Mouse (Mus musculus) heart, embryonic 11.5 days (tissue): Measurements from ENCODE around the gene Top3b. TPM values are rescaled to one million over a fixed set of nuclear protein-coding genes. Genes with fewer than 3 reads are reported as not detected.
A peak's percentile ranks its signal among the peaks of the same experiment; 100 is the strongest.

Source experiments
- ATAC-seq: fragments of 200-750 bp; cut with Nextera tagmentation; replicated peaks from 2 replicates; pipeline ENCODE4 v1.8.0; 2017; ENCODE audit warnings: moderate library complexity; ENCODE audit not compliant: insufficient number of reproducible peaks, low FRiP score, low TSS enrichment
- H3K27ac ChIP-seq: fragments of 300-500 bp; sonication (generic); 2 replicates; pipeline ENCODE4 v1.5.1; 2014; ENCODE audit warnings: mild to moderate bottlenecking, low read depth, low read length
- H3K27me3 ChIP-seq: fragments of 300-500 bp; sonication (generic); 2 replicates; pipeline ENCODE4 v1.6.1; 2014; ENCODE audit warnings: mild to moderate bottlenecking, low read length, mixed read lengths; ENCODE audit not compliant: control insufficient read depth, insufficient read depth
- H3K36me3 ChIP-seq: fragments of 300-500 bp; sonication (generic); 2 replicates; pipeline ENCODE4 v1.6.1; 2014; ENCODE audit warnings: mild to moderate bottlenecking, low read length, moderate library complexity, mixed read lengths; ENCODE audit not compliant: control insufficient read depth, insufficient read depth
- H3K4me1 ChIP-seq: fragments of 300-500 bp; sonication (generic); 2 replicates; pipeline ENCODE4 v1.6.1; 2014; ENCODE audit warnings: low read length; ENCODE audit not compliant: control insufficient read depth, insufficient read depth
- H3K4me2 ChIP-seq: fragments of 300-500 bp; sonication (generic); 2 replicates; pipeline ENCODE4 v1.6.1; 2014; ENCODE audit warnings: mild to moderate bottlenecking, moderate library complexity
- H3K4me3 ChIP-seq: fragments of 300-500 bp; sonication (generic); 2 replicates; pipeline ENCODE4 v1.5.1; 2014; ENCODE audit warnings: low read depth, low read length
- H3K9ac ChIP-seq: fragments of 300-500 bp; sonication (generic); 2 replicates; pipeline ENCODE4 v1.6.1; 2014; ENCODE audit warnings: mild to moderate bottlenecking, low read depth, low read length, moderate library complexity
- H3K9me3 ChIP-seq: fragments of 300-500 bp; sonication (generic); replicated peaks from 2 replicates; pipeline ENCODE4 v1.6.1; 2016; ENCODE audit warnings: low read length; ENCODE audit not compliant: control insufficient read depth
- WGBS: fragments of 180-500 bp; shearing (Covaris S2); extraction: QIAGEN DNeasy Blood & Tissue Kit; methylation state at CpG from one replicate; pipeline ENCODE4 v1.1.7; 2014; ENCODE audit not compliant: insufficient replicate concordance; 5-methylcytosine and 5-hydroxymethylcytosine counted together
- polyA plus RNA-seq: library from polyadenylated mRNA; unstranded; fragments of >200 nt; fragmentation: Nextera tagmentation; extraction: Ambion mirVana; gene quantifications from 2 replicates; pipeline ENCODE4 v1.2.1, GENCODE M21; 2014

Top3b gene
- polyA plus RNA-seq = 36.7 and 45.0 TPM in 2 replicates

DNA sequence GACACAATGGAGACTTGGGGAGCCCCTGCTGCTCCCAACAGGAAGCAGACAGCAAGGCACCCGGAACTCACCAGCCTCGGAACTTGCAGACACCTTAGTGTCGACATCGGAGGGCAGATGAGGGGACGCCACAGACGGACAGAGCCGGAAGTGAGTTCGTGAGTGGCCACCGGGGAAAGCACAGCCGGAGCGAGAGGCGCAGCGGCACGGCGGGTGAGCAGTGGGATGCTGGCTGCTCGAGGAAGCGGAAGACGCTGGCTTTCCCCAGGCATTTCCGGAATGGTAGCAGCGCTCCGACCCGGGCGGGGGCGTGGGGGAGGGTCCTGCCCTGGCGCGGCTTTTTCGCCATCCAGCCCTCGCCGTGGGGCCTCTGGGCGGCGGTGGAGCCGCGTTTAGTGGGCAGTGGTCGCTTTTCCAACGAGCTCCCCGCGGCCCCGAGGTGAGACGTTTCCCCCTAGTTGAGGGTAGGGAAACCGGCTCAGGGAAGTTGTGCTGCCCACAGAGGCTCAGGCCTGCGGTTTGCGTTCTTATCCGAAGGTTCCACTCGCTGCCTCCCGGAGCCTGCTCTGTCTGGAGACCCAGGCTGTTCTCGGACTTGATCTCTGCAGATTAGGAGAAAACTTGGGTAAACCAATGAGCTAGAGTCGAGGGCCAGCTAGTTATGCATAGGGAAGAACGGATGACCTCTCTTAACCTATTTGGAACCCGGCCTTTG is at the start of gene Top3b, which contains the start of gene Vpreb1:
Gene Top3b, plus strand, starts transcription at position 120 of the 715 bp plus-strand sequence.
Gene Vpreb1, minus strand, starts transcription at position 227 of the 715 bp plus-strand sequence.
- Histone ChIP-seq H3K27me3 (no peaks in the 10 kb centered on the region), H3K4me2 (peak within 1 kb of the TSS; percentile 77), H3K9me3 (no peaks in the 10 kb centered on the region), H3K4me1 (peaks cover 7% of the 10 kb centered on the region), H3K4me3 (peak within 1 kb of the TSS; percentile 67), H3K27ac (peak within 1 kb of the TSS; percentile 97), H3K36me3 (no peaks in the 10 kb centered on the region; the same call in 1 of the 2 replicates), H3K9ac (peak within 1 kb of the TSS; percentile 79)
- ATAC-seq = peak; percentile 92
- under 1% methylated on average over 49 of the region's 49 CpGs for WGBS

DNA sequence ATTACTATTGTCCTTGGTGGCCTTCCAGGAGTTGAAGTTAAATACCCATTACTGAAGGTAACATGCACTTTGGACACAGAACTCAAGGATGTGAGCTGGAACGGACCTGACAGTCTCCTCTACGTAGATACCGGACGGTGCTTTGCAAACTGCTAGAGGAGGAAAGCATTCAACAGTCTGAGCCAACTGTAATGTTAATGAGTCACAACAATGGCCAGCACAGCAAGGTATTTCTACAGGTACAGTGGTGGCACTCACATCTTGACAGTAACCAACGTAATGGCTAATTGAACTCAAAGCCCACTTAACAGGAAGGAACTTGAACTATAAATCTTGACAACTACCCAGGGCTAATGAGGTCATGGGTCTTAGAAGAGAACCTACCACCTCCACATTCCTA is 45.1 kb upstream of the Top3b start:
- WGBS = 46% methylated on average over 5 of the region's 5 CpGs
- no peaks in the 10 kb centered on the region for H3K4me1 ChIP-seq
- no peaks in the 10 kb centered on the region for H3K27me3 ChIP-seq
- H3K27ac ChIP-seq = no peak overlapping the region
- no peak for ATAC-seq
- no peak overlapping the region for H3K9ac ChIP-seq
- H3K4me2 ChIP-seq = no peak overlapping the region
- no peak overlapping the region for H3K4me3 ChIP-seq
- no peaks in the 10 kb centered on the region for H3K9me3 ChIP-seq
- H3K36me3 ChIP-seq = no peaks in the 10 kb centered on the region

DNA sequence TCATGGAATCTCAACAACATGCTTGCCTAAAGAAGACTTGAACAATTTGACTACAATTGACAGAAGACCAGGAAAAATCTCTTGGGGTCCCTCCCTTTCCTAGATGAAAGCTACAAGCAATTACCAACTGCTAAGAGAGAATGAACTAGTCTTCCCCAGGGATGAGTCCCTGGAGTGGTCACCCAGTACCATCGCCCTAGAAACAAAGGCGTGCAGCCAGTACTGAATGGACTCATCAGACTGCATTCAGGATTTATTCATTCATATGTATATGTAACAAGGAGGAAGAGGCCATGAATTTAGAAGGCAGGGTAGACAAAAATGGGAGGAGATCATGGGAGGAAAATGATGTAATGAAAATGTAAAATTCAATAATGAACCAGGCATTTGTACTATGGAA is 44.3 kb upstream of the Top3b start:
- H3K36me3 ChIP-seq = no peaks in the 10 kb centered on the region
- no peak overlapping the region for H3K9ac ChIP-seq
- no peak overlapping the region for H3K27ac ChIP-seq
- H3K4me3 ChIP-seq = no peak overlapping the region
- ATAC-seq = no peak
- 88% methylated on average over 2 of the region's 2 CpGs for WGBS
- no peaks in the 10 kb centered on the region for H3K4me1 ChIP-seq
- H3K4me2 ChIP-seq = no peak overlapping the region
- H3K27me3 ChIP-seq = no peaks in the 10 kb centered on the region
- H3K9me3 ChIP-seq = no peaks in the 10 kb centered on the region

DNA sequence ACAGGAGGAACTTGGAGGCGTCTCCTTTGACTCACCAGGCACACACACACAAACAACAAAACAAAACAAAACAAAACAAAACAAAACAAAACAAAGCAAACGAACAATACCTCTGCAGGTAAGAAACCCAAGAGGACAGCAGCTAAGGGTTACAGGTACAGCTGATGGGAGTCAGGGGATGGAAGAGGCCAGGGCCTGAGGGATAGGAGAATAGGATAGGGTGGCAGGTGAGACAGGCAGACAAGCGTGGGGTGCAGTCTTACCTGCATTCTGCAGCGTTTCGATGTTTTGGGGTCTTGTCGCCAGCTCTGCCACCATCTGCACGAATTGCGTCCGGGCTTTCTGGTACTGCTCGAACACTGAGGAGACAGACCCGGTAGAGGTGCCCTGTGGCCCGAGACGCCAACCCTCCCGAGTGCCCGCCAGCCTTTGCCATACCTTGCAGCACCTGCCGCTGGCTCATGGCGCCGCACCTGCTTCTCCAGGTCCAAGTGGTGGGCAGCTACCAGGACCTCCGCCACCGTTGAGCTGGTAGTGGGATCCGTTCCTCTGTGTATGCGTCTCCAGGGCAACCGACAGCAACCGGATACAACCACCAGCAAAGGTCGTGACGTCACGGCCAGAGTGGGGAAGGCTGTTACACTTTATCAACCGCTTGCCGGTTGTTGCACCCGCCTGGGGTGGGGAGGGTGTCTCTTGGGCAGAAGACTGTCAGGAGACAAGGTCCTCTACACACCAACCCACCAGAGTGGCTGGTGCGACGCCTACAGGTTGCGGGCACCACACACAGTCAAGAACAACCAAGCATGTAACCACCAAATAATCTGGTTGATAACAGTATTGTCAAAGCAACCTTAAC is 41.5 kb upstream of the Top3b start, which contains the start of gene Spag6l:
Gene Spag6l, minus strand, starts transcription at position 700 of the 859 bp plus-strand sequence.
- Histone ChIP-seq H3K4me2 (peak within 1 kb of the TSS; percentile 87), H3K36me3 (no peaks in the 10 kb centered on the region), H3K9ac (peak within 1 kb of the TSS; percentile 60), H3K27me3 (no peaks in the 10 kb centered on the region), H3K4me3 (peak within 1 kb of the TSS; percentile 47), H3K9me3 (no peaks in the 10 kb centered on the region), H3K27ac (no peak within 1 kb of the TSS), H3K4me1 (no peaks in the 10 kb centered on the region)
- ATAC-seq = peak; percentile 67
- 8% methylated on average over 33 of the region's 33 CpGs for WGBS

DNA sequence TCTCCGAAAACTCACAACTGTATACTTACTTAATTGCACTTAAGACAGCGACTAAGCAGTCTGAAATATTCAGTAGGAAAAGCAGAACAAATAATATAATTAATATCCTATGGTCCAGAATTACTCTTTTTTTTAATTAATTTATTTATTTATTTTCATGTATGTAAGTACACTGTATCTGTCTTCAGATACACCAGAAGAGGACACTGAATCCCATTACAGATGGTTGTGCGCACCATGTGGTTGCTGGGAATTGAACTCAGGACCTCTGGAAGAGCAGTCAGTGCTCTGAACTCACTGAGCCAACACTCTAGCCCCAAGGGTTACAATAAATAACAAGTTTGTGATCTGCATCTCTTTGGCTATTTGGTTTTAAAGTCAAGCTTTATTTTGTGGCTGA is 40.9 kb upstream of the Top3b start:
- 78% methylated on average over 3 of the region's 3 CpGs for WGBS
- Histone ChIP-seq H3K9me3 (no peaks in the 10 kb centered on the region), H3K4me1 (no peaks in the 10 kb centered on the region), H3K4me3 (no peak overlapping the region), H3K36me3 (no peaks in the 10 kb centered on the region), H3K27ac (no peak overlapping the region), H3K27me3 (no peaks in the 10 kb centered on the region), H3K4me2 (peak overlapping the region; percentile 87), H3K9ac (no peak overlapping the region)
- ATAC-seq = no peak

DNA sequence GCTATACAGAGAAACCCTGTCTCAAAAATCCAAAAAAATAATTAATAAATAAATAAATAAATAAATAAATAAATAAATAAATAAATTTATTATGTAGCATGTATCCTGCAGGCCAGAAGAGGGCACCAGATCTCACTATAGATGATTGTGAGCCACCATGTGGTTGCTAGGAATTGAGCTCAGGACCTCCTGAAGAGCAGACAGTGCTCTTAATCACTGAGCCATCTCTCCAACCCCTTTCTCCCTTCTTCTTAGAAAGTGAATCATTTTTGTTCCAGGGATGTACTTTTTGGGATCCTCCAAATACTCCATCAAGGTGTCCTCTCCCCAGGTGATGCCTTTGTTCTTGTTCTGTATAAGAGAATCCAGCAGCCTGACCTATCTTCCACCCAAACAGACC is 21.3 kb upstream of the Top3b start:
- no peaks in the 10 kb centered on the region for H3K27me3 ChIP-seq
- H3K9me3 ChIP-seq = no peaks in the 10 kb centered on the region
- H3K9ac ChIP-seq = no peak overlapping the region
- H3K36me3 ChIP-seq = no peaks in the 10 kb centered on the region
- H3K27ac ChIP-seq = no peak overlapping the region
- no peaks in the 10 kb centered on the region for H3K4me1 ChIP-seq
- H3K4me2 ChIP-seq = no peak overlapping the region
- H3K4me3 ChIP-seq = no peak overlapping the region
- no peak for ATAC-seq

DNA sequence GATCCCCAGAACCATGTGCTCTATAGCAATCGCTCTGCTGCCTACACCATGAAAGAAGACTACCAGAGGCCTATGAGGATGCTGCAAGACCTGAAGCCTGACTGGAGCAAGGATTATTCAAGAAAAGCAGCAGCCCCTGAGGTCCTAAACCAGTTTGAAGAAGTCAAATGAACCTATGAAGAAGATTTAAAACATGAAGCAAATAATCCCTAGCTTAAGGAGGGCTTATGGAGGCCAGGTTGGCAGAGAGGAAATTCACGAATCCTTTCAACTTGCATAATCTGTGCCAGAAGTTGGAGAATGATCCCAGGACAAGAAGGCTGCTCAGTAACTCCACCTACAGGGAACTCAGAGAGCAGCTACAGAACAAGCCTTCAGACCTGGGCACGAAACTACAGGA is 18.1 kb upstream of the Top3b start:
- Histone ChIP-seq H3K9ac (no peak overlapping the region), H3K4me1 (no peaks in the 10 kb centered on the region), H3K27me3 (no peaks in the 10 kb centered on the region), H3K4me2 (no peak overlapping the region), H3K9me3 (no peaks in the 10 kb centered on the region), H3K36me3 (no peaks in the 10 kb centered on the region), H3K27ac (no peak overlapping the region), H3K4me3 (no peak overlapping the region)
- no peak for ATAC-seq
- 76% methylated on average over 3 of the region's 3 CpGs for WGBS

DNA sequence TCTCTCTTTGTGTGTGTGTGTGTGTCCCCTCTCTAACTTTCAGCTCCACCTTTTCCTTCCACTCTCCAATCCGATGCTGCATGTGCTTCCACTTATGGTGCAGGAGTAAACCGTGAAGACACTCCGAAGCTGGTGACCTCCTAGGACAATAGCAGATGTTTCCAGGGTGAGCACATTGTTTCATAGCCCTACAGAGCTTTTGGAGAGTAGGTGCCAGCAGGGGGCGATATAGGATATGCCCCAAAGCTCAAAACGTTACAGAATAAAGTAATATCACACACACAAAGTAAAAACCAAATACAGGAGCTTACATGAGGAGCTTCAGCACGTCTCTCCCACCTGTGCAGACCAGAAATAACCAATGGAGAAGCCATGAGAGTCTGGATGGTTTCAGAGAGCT is 15.7 kb upstream of the Top3b start:
- no peak overlapping the region for H3K9ac ChIP-seq
- ATAC-seq = no peak
- H3K27ac ChIP-seq = no peak overlapping the region
- 27% methylated on average over 6 of the region's 6 CpGs for whole genome bisulfite sequencing
- H3K4me3 ChIP-seq = no peak overlapping the region
- H3K4me2 ChIP-seq = no peak overlapping the region
- H3K36me3 ChIP-seq = no peaks in the 10 kb centered on the region
- no peaks in the 10 kb centered on the region for H3K4me1 ChIP-seq
- no peaks in the 10 kb centered on the region for H3K9me3 ChIP-seq
- no peaks in the 10 kb centered on the region for H3K27me3 ChIP-seq
